Mouse (Mus musculus): Measurements from ENCODE around the gene Fah. TPM values are rescaled to one million over a fixed set of nuclear protein-coding genes. Genes with fewer than 3 reads are reported as not detected.
A peak's percentile ranks its signal among the peaks of the same experiment; 100 is the strongest.

Gene Fah
- polyA plus RNA-seq, 1 experiment from 2014 or later: 12.5 TPM

DNA sequence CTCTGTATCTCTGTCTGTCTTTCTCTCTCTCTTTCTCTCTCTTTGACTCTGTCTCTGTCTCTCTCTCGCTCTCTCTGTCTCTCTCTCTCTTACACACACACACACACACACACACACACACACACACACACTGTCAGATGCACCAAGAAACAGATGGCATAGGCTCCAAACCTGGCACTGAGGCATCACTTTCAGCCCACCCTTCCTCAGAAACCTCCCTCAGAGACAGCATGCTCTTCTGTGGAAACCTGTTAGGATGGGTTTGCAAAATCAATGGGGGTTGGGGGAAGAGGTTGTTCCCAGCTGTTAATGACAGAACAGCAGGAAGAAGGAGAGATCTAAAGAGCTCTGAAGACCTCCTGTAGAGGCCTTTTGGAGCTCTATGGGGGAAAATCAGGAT is 27.7 kb downstream of the Fah start:
- no peak for TF ChIP-seq CTCF (IDR thresholded peaks at IDR 0.05; ENCODE audit: low read depth)
- H3K4me2 ChIP-seq (replicated peaks; ENCODE audit: low read depth): no peak overlapping the region
- no peak overlapping the region for H3K9ac ChIP-seq (ENCODE audit: low read length)
- H3K4me3 ChIP-seq (ENCODE audit: low read depth, low read length): no peak overlapping the region
- H3K36me3 ChIP-seq (ENCODE audit: control insufficient read depth, insufficient read depth, low read length): no peaks in the 10 kb centered on the region
- DNase-seq (ENCODE audit: low spot score): no peak
- no peak overlapping the region for H3K27ac ChIP-seq (replicated peaks)
- WGBS: 80% methylated on average over 1 of the region's 1 CpGs
- no peaks in the 10 kb centered on the region for H3K9me3 ChIP-seq (ENCODE audit: control insufficient read depth, low read length)
- no peak for ATAC-seq (ENCODE audit: low FRiP score, low TSS enrichment)
- H3K27me3 ChIP-seq (ENCODE audit: control insufficient read depth, insufficient read depth, low read length): no peaks in the 10 kb centered on the region
- H3K4me1 ChIP-seq (replicated peaks; ENCODE audit: control insufficient read depth, insufficient read depth): no peaks in the 10 kb centered on the region

DNA sequence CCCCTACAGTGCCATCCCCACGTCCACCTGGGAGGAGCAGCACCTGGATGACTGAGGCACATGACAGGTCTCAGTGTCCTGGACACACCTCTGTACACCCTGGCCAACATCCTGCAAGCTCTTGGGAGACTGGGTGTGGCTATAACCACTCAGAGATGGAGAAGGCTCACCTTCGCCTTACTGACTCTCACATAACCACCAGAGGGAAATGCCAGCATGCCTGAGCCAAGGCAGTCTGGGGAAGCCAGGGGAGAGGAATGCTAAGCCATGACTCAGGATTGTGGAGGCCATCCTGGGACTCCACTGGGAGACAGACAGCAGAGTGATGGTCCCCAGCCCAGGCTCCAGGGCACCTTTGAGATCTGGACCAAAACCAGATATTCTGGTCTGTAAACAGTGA is 29.5 kb downstream of the Fah start:
- no peaks in the 10 kb centered on the region for H3K27me3 ChIP-seq (ENCODE audit: control insufficient read depth, insufficient read depth, low read length)
- H3K4me2 ChIP-seq (replicated peaks; ENCODE audit: low read depth): no peak overlapping the region
- 77% methylated on average over 2 of the region's 2 CpGs for WGBS
- no peaks in the 10 kb centered on the region for H3K4me1 ChIP-seq (replicated peaks; ENCODE audit: control insufficient read depth, insufficient read depth)
- ATAC-seq (ENCODE audit: low FRiP score, low TSS enrichment) (peak; percentile 80), DNase-seq (ENCODE audit: low spot score) (no peak)
- no peak overlapping the region for H3K27ac ChIP-seq (replicated peaks)
- no peak overlapping the region for H3K4me3 ChIP-seq (ENCODE audit: low read depth, low read length)
- no peaks in the 10 kb centered on the region for H3K36me3 ChIP-seq (ENCODE audit: control insufficient read depth, insufficient read depth, low read length)
- no peaks in the 10 kb centered on the region for H3K9me3 ChIP-seq (ENCODE audit: control insufficient read depth, low read length)
- no peak for TF ChIP-seq CTCF (IDR thresholded peaks at IDR 0.05; ENCODE audit: low read depth)
- TF ChIP-seq EP300 (optimal IDR thresholded peaks at IDR 0.05): no peak
- H3K9ac ChIP-seq (ENCODE audit: low read length): no peak overlapping the region

DNA sequence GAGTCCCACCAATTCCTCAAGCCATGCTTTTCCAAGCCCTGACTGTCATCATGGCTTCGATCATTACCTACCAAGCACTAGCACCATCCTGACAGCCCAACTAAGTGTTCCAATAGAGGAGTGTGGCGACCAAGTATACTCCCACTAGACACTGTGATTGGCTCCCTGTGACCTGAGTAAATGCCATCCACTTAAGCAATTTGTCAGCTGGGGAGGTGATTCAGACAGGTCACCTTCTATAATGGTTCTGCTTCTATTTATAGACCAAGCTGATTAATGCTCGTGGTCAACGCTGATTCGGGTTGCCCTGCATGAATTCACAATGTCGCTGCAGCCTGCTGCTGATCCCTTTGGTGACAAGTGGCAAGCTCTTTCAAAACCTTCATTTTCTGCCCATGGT is 40.3 kb downstream of the Fah start:
- Histone ChIP-seq H3K9ac (ENCODE audit: low read length) (no peak overlapping the region), H3K27me3 (ENCODE audit: control insufficient read depth, insufficient read depth, low read length) (no peaks in the 10 kb centered on the region), H3K4me1 (replicated peaks; ENCODE audit: control insufficient read depth, insufficient read depth) (no peaks in the 10 kb centered on the region), H3K4me2 (replicated peaks; ENCODE audit: low read depth) (no peak overlapping the region), H3K9me3 (ENCODE audit: control insufficient read depth, low read length) (no peaks in the 10 kb centered on the region), H3K36me3 (ENCODE audit: control insufficient read depth, insufficient read depth, low read length) (no peaks in the 10 kb centered on the region), H3K27ac (replicated peaks) (no peak overlapping the region), H3K4me3 (ENCODE audit: low read depth, low read length) (no peak overlapping the region)
- DNase-seq (ENCODE audit: low spot score) (no peak), ATAC-seq (ENCODE audit: low FRiP score, low TSS enrichment) (no peak)
- WGBS: 55% methylated on average over 6 of the region's 6 CpGs
- TF ChIP-seq EP300 (optimal IDR thresholded peaks at IDR 0.05): no peak
- no peak for TF ChIP-seq CTCF (IDR thresholded peaks at IDR 0.05; ENCODE audit: low read depth)

DNA sequence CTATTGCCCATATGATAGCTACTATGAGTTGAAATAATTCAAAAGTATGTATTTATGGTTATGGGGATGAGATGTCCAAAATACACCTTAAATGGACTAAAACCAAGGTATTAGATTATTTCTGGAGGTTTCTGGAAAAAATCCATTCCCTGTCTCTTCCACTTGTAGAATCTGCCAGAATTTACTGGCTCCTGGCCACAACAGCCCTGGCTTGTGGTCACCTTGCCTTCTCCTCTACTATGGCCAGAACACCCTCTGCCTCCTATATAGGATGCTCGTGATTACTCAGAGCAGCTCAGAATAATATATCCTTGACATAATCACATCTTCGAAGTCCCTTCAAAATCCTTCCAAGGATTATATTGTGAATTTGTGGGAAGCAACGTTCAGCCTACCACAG is 42.3 kb downstream of the Fah start:
- no peak for ATAC-seq (ENCODE audit: low FRiP score, low TSS enrichment)
- Histone ChIP-seq H3K9me3 (ENCODE audit: control insufficient read depth, low read length) (no peaks in the 10 kb centered on the region), H3K9ac (ENCODE audit: low read length) (no peak overlapping the region), H3K4me1 (replicated peaks; ENCODE audit: control insufficient read depth, insufficient read depth) (no peaks in the 10 kb centered on the region), H3K27me3 (ENCODE audit: control insufficient read depth, insufficient read depth, low read length) (no peaks in the 10 kb centered on the region), H3K27ac (replicated peaks) (no peak overlapping the region), H3K36me3 (ENCODE audit: control insufficient read depth, insufficient read depth, low read length) (no peaks in the 10 kb centered on the region), H3K4me2 (replicated peaks; ENCODE audit: low read depth) (no peak overlapping the region), H3K4me3 (ENCODE audit: low read depth, low read length) (no peak overlapping the region)
- 76% methylated on average over 3 of the region's 3 CpGs for WGBS
- TF ChIP-seq EP300 (optimal IDR thresholded peaks at IDR 0.05) (no peak), CTCF (IDR thresholded peaks at IDR 0.05; ENCODE audit: low read depth) (no peak)
- DNase-seq (ENCODE audit: low spot score): no peak

DNA sequence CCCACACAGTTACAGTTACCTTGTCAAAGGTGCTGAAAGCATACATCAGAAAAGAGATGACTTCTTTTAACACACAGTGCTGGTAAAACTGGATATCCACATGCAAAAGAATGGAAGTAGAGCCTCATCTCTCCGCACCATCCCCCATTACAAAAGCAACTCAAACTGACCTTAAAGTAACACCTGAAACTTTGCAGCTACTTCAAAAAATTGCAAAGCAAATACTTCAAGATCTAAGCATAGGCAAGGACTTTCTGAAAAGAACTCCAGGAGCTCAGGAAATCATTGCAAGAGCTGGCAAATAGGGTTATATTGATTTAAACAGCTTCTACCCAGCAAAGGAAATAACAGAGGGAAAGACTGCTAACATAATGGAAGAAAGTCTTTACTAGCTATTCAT is 46.0 kb downstream of the Fah start:
- no peak for DNase-seq (ENCODE audit: low spot score)
- H3K9me3 ChIP-seq (ENCODE audit: control insufficient read depth, low read length): no peaks in the 10 kb centered on the region
- TF ChIP-seq CTCF (IDR thresholded peaks at IDR 0.05; ENCODE audit: low read depth) (no peak), EP300 (optimal IDR thresholded peaks at IDR 0.05) (no peak)
- no peak overlapping the region for H3K4me3 ChIP-seq (ENCODE audit: low read depth, low read length)
- no peaks in the 10 kb centered on the region for H3K27me3 ChIP-seq (ENCODE audit: control insufficient read depth, insufficient read depth, low read length)
- H3K4me2 ChIP-seq (replicated peaks; ENCODE audit: low read depth): no peak overlapping the region
- ATAC-seq (ENCODE audit: low FRiP score, low TSS enrichment): no peak
- no peak overlapping the region for H3K27ac ChIP-seq (replicated peaks)
- H3K9ac ChIP-seq (ENCODE audit: low read length): no peak overlapping the region
- 81% methylated on average over 1 of the region's 1 CpGs for WGBS
- no peaks in the 10 kb centered on the region for H3K4me1 ChIP-seq (replicated peaks; ENCODE audit: control insufficient read depth, insufficient read depth)
- H3K36me3 ChIP-seq (ENCODE audit: control insufficient read depth, insufficient read depth, low read length): no peaks in the 10 kb centered on the region

DNA sequence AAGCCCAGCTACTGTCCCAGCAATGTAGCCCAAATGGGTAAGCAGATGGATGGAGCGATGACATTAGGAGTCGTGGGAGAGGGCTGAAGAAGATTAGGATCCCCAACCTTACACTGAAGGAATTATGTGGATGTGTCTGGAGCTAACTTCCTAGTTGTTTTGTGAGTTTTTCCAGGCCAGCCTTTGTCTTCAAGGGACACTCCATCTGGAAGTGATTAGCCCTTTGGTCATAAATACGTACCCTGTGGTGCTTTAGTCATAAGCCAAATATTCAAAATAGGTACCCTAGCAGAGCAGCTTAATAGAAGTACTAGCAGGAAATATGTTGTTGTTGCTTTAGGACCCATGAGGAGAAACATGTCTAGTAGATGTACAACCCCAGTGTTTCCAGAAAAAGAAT is 49.2 kb downstream of the Fah start:
- 78% methylated on average over 3 of the region's 3 CpGs for WGBS
- no peak overlapping the region for H3K4me3 ChIP-seq (ENCODE audit: low read depth, low read length)
- H3K4me1 ChIP-seq (replicated peaks; ENCODE audit: control insufficient read depth, insufficient read depth): no peaks in the 10 kb centered on the region
- TF ChIP-seq CTCF (IDR thresholded peaks at IDR 0.05; ENCODE audit: low read depth): no peak
- no peak for TF ChIP-seq EP300 (optimal IDR thresholded peaks at IDR 0.05)
- H3K9me3 ChIP-seq (ENCODE audit: control insufficient read depth, low read length): no peaks in the 10 kb centered on the region
- no peaks in the 10 kb centered on the region for H3K27me3 ChIP-seq (ENCODE audit: control insufficient read depth, insufficient read depth, low read length)
- no peak for DNase-seq (ENCODE audit: low spot score)
- H3K36me3 ChIP-seq (ENCODE audit: control insufficient read depth, insufficient read depth, low read length): no peaks in the 10 kb centered on the region
- no peak overlapping the region for H3K27ac ChIP-seq (replicated peaks)
- ATAC-seq (ENCODE audit: low FRiP score, low TSS enrichment): no peak
- no peak overlapping the region for H3K9ac ChIP-seq (ENCODE audit: low read length)
- no peak overlapping the region for H3K4me2 ChIP-seq (replicated peaks; ENCODE audit: low read depth)
